Mouse (Mus musculus) MEL (cell line): ENCODE data around the gene Gcc2.

ENCODE experiments used
- KAT2A ChIP-seq: conservative IDR thresholded peaks from 2 replicates; pipeline ENCODE4 v1.6.1; 2012; ENCODE audit warnings: low read depth, low read length, improper control_type of control experiment, inconsistent platforms
- ZC3H11A ChIP-seq: IDR thresholded peaks from 2 replicates; pipeline ENCODE4 v1.6.1; 2012; ENCODE audit warnings: low read depth, mild to moderate bottlenecking, inconsistent platforms, low read length, improper control_type of control experiment

DNA sequence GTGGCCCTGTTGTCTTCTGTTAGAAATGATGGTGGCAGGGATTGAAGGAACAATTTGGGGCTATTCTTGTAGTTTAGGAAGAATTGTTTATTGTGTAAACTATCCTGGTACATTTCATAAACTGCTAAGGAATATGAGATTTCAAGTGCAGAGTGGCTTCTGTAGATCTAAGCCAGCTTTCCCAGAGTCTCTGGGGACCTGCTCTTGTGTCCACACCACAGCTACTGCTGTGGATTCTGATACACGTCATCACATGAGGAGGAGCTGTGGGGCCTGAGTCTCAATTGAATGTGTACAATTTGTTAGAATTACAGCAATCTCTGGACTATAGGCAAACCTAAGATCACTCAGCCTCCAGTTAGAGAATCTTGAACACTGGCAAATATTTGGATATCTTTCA is 83.3 kb downstream of the Gcc2 start:
- no peak for TF ChIP-seq ZC3H11A
- TF ChIP-seq KAT2A, result no peak
